Mouse (Mus musculus): ENCODE measurements at regions not wholly inside any gene's neighbourhood (a gene's known extent, or its start where the extent isn't known, plus 50 kb on each side); places are given as distances from the start of the nearest gene placed in this dataset.

GRCm38 (mm10) chr6:138754302-138754954 lies 96.1 kb upstream of the Igbp1b start:
- TF ChIP-seq ZC3H11A (IDR thresholded peaks at IDR 0.05; ENCODE audit: borderline replicate concordance, low read depth, low read length) (no peak), MAFK (IDR thresholded peaks at IDR 0.05; ENCODE audit: insufficient read depth, low read depth, low read length) (no peak)

Measured in ES-E14 (cell line).